Mouse (Mus musculus): Measurements from ENCODE around the gene Best1. TPM values are rescaled to one million over a fixed set of nuclear protein-coding genes. Genes with fewer than 3 reads are reported as not detected.

Best1 gene
- polyA plus RNA-seq (2012; rRNA removed; ENCODE audit: low replicate concordance), result 1.4 and 2.2 TPM in 2 replicates

DNA sequence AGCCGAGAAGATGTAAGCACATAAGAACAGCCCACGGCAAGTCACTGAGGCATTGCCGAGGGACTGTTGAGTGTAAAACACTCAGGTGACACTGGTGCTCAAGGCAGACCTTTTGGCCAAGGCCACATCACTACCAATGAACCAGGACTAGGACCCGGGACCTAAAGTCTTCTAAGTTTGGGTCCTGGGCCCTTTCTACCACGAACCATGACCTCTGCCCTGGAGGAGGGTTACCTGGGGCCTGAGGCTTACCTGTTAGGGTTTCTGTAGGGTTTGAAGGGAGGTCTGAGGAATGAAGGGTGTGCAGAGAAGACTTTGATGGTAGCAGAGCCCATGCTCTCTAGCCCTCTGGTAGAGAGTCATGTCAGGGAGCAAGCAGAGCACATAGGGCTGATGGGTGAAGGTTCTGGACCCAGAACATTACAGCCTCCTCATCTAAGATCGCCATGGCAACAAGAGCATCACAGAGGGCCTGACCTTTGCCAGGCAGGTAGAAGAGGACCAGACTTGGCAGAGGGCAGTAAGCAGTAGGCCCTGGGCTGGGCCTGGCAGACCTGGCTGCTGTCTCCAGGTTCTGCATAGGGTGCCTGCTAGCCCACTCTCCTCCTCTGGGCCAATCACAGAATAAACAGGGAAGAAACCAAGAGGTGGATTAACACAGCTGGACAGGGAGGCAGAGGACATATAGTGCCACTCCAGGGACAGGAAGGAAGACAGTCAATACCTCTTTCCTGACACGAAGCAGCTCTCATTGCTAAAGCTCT is at the start of gene Best1, which contains the start of gene Rab3il1:
Best1 (minus strand) TSS at position 428 of the 764 bp plus-strand sequence.
Rab3il1 (plus strand) TSS at position 464 of the 764 bp plus-strand sequence.

GRCm38 (mm10) chr19:10041388-10042148 is 40.1 kb upstream of the Best1 start, which contains the start of gene Fads3:
Fads3 (plus strand) TSS chr19:10041569.

GRCm38 (mm10) chr19:9980258-9980657 is 21.2 kb downstream of the Best1 start, which contains the start of gene Fth1:
Fth1 (plus strand) TSS chr19:9980598.

Other genes starting within 250 kb of the Best1 start
- not detected in 2 replicates for gene Scgb2a2, start 154.1 kb downstream of the Best1 start, polyA plus RNA-seq (2012; rRNA removed; ENCODE audit: low replicate concordance)
- 5.6 and 19.3 TPM in 2 replicates for gene Incenp, start 102.1 kb downstream of the Best1 start, polyA plus RNA-seq (2012; rRNA removed; ENCODE audit: low replicate concordance)
- gene Fth1, start 21.0 kb downstream of the Best1 start, polyA plus RNA-seq (2012; rRNA removed; ENCODE audit: low replicate concordance), result 2,651 and 3,085 TPM in 2 replicates
- 43.1 and 45.3 TPM in 2 replicates for gene Rab3il1, start within 50 bp of the Best1 start, polyA plus RNA-seq (2012; rRNA removed; ENCODE audit: low replicate concordance)
- gene Fads3, start 39.9 kb upstream of the Best1 start, polyA plus RNA-seq (2012; rRNA removed; ENCODE audit: low replicate concordance), result 321 and 1,478 TPM in 2 replicates
- gene Fads2, start 100.1 kb upstream of the Best1 start, polyA plus RNA-seq (2012; rRNA removed; ENCODE audit: low replicate concordance), result 27.4 and 79.0 TPM in 2 replicates
- gene Fads1, start 181.3 kb upstream of the Best1 start, polyA plus RNA-seq (2012; rRNA removed; ENCODE audit: low replicate concordance), result 38.6 and 77.2 TPM in 2 replicates
- 93.3 and 125 TPM in 2 replicates for gene Tmem258, start 202.4 kb upstream of the Best1 start, polyA plus RNA-seq (2012; rRNA removed; ENCODE audit: low replicate concordance)
- gene Fen1, start 202.5 kb upstream of the Best1 start, polyA plus RNA-seq (2012; rRNA removed; ENCODE audit: low replicate concordance), result 5.2 and 16.2 TPM in 2 replicates
- 6.1 and 19.3 TPM in 2 replicates for gene Myrf, start 239.1 kb upstream of the Best1 start, polyA plus RNA-seq (2012; rRNA removed; ENCODE audit: low replicate concordance)